Mouse (Mus musculus) limb, embryonic 14.5 days (tissue): ENCODE measurements around the gene Nedd9. TPM values are rescaled to one million over a fixed set of nuclear protein-coding genes. Genes with fewer than 3 reads are reported as not detected.

Source experiments
- ATAC-seq: fragments of 200-750 bp; cut with Nextera tagmentation; 2 replicates; pipeline ENCODE4 v1.8.0; 2017; ENCODE audit warnings: low read depth, moderate number of reproducible peaks, moderate TSS enrichment; ENCODE audit not compliant: low FRiP score
- DNase-seq: peaks from one replicate; pipeline ENCODE4 v3.0.0-alpha.2; 2015; ENCODE audit warnings: low spot score
- H3K27ac ChIP-seq: fragments of 300-500 bp; sonication (generic); replicated peaks from 2 replicates; pipeline ENCODE4 v1.5.1; 2014; ENCODE audit warnings: low read depth, mild to moderate bottlenecking, low read length, moderate library complexity, mixed read lengths
- H3K27me3 ChIP-seq: fragments of 300-500 bp; sonication (generic); 2 replicates; pipeline ENCODE4 v1.6.1; 2014; ENCODE audit warnings: low read length, mixed read lengths; ENCODE audit not compliant: control insufficient read depth, insufficient read depth
- H3K36me3 ChIP-seq: fragments of 300-500 bp; sonication (generic); 2 replicates; pipeline ENCODE4 v1.6.1; 2014; ENCODE audit warnings: mild to moderate bottlenecking, low read length, moderate library complexity, mixed read lengths; ENCODE audit not compliant: control insufficient read depth, insufficient read depth
- H3K4me1 ChIP-seq: fragments of 300-500 bp; sonication (generic); 2 replicates; pipeline ENCODE4 v1.6.1; 2014; ENCODE audit warnings: antibody characterized with exemption, low read length, mixed read lengths; ENCODE audit not compliant: control insufficient read depth, insufficient read depth
- H3K4me2 ChIP-seq: fragments of 300-500 bp; sonication (generic); replicated peaks from 2 replicates; pipeline ENCODE4 v1.6.1; 2014; ENCODE audit warnings: low read depth, mild to moderate bottlenecking, low read length, moderate library complexity; ENCODE audit not compliant: severe bottlenecking
- H3K4me3 ChIP-seq: fragments of 300-500 bp; sonication (generic); replicated peaks from 2 replicates; pipeline ENCODE4 v1.5.1; 2014; ENCODE audit warnings: low read length
- H3K9ac ChIP-seq: fragments of 300-500 bp; sonication (generic); 2 replicates; pipeline ENCODE4 v1.6.1; 2014; ENCODE audit warnings: mild to moderate bottlenecking, low read depth, low read length, moderate library complexity; ENCODE audit not compliant: severe bottlenecking
- H3K9me3 ChIP-seq: fragments of 300-500 bp; sonication (generic); 2 replicates; pipeline ENCODE4 v1.6.1; 2016; ENCODE audit warnings: low read length; ENCODE audit not compliant: control insufficient read depth
- POLR2A ChIP-seq: fragments of 200-500 bp; IDR thresholded peaks from 2 replicates; pipeline ENCODE4 v1.8.0; 2012; ENCODE audit warnings: inconsistent platforms, mild to moderate bottlenecking, moderate library complexity, borderline replicate concordance; ENCODE audit not compliant: insufficient read depth, insufficient read length; ENCODE audit errors: extremely low read depth
- WGBS: fragments of 180-500 bp; shearing (Covaris S2); extraction: QIAGEN DNeasy Blood & Tissue Kit; methylation state at CpG from one replicate; pipeline ENCODE4 v1.1.7; 2014; 5-methylcytosine and 5-hydroxymethylcytosine counted together
- polyA plus RNA-seq, 2 experiments: library from polyadenylated mRNA; depleted of rRNA in 1 of 2; stranded (reverse) in 1 of 2; unstranded in 1 of 2; fragments of >200 nt; fragmentation: Nextera tagmentation in 1 of 2; extraction: Ambion mirVana in 1 of 2; gene quantifications; 2 replicates each; pipeline versions ENCODE4 v1.2.1 to v1.2.3; 2012 to 2014

The Nedd9 gene
- polyA plus RNA-seq, 2 experiments, result 23.5 to 41.5 TPM

GRCm38 (mm10) chr13:41520549-41521161, 33.5 kb upstream of the Nedd9 start:
- H3K27ac ChIP-seq, result no peak overlapping the region
- no peaks in the 10 kb centered on the region for H3K27me3 ChIP-seq
- no peak overlapping the region for H3K9ac ChIP-seq
- ATAC-seq, result no peak
- no peak overlapping the region for H3K4me3 ChIP-seq
- H3K4me1 ChIP-seq, result no peaks in the 10 kb centered on the region
- no peaks in the 10 kb centered on the region for H3K36me3 ChIP-seq
- DNase-seq, result no peak
- no peaks in the 10 kb centered on the region for H3K9me3 ChIP-seq
- no peak for TF ChIP-seq POLR2A
- WGBS, result 92% methylated on average over 5 of the region's 5 CpGs
- no peak overlapping the region for H3K4me2 ChIP-seq

GRCm38 (mm10) chr13:41519792-41520191, 32.6 kb upstream of the Nedd9 start:
- H3K27ac ChIP-seq, result no peak overlapping the region
- 85% methylated on average over 4 of the region's 4 CpGs for WGBS
- H3K9ac ChIP-seq, result no peak overlapping the region
- H3K27me3 ChIP-seq, result no peaks in the 10 kb centered on the region
- H3K4me2 ChIP-seq, result no peak overlapping the region
- DNase-seq (no peak), ATAC-seq (no peak)
- no peaks in the 10 kb centered on the region for H3K9me3 ChIP-seq
- no peaks in the 10 kb centered on the region for H3K36me3 ChIP-seq
- TF ChIP-seq POLR2A, result no peak
- H3K4me3 ChIP-seq, result no peak overlapping the region
- H3K4me1 ChIP-seq, result peaks cover 7% of the 10 kb centered on the region

- H3K9ac ChIP-seq, result no peak overlapping the region
- DNase-seq (no peak), ATAC-seq (no peak)
- peaks cover 9% of the 10 kb centered on the region for H3K4me1 ChIP-seq
- WGBS, result 88% methylated on average over 4 of the region's 4 CpGs
- TF ChIP-seq POLR2A, result no peak
- no peaks in the 10 kb centered on the region for H3K36me3 ChIP-seq
- no peak overlapping the region for H3K4me3 ChIP-seq
- H3K4me2 ChIP-seq, result no peak overlapping the region
- no peaks in the 10 kb centered on the region for H3K27me3 ChIP-seq
- no peak overlapping the region for H3K27ac ChIP-seq
- H3K9me3 ChIP-seq, result no peaks in the 10 kb centered on the region
Observed at GRCm38 (mm10) chr13:41517193-41517592, 30.0 kb upstream of the Nedd9 start.

DNA sequence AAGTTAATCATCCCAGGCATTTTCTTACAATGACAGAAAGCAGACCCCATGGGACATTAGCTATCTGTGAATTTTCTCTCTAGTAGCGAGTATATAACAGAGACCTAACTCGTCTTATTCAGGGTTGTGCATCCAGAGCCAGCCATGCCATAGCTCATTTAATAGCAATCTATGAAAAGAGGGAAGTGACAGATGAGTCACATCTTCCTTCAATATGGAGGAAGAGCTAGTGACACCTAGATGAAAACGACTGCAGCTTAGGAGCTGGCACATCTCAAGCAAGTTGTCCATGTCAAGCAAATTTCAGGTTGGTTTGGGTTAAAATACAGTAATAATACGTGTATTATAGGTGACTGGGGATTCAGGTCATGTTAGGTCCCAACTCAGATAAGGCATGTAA, 28.6 kb upstream of the Nedd9 start:
- no peaks in the 10 kb centered on the region for H3K36me3 ChIP-seq
- H3K4me3 ChIP-seq, result no peak overlapping the region
- H3K27me3 ChIP-seq, result no peaks in the 10 kb centered on the region
- 78% methylated on average over 4 of the region's 4 CpGs for WGBS
- no peak overlapping the region for H3K9ac ChIP-seq
- no peak for DNase-seq
- TF ChIP-seq POLR2A, result no peak
- no peaks in the 10 kb centered on the region for H3K9me3 ChIP-seq
- H3K27ac ChIP-seq, result no peak overlapping the region
- H3K4me1 ChIP-seq, result peaks cover 16% of the 10 kb centered on the region
- no peak for ATAC-seq
- no peak overlapping the region for H3K4me2 ChIP-seq

DNA sequence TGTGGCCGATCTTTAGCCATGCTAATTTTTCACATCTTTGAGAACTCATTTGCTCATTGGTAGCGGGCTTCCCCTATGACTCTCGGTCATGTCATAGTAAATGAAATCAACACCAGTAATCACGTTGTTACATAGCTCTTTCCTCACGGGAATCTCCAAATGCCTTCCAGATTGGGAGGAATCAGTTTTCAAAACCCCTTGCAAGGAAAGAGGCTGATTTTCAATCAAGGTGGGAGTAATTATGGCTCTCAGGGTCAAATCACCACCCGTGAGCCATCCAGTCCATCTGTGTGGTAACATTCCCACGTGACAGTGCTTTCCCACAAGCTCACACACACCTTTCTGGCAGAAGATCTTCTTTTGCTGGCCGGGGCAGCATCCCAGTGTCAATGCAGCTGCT, 27.8 kb upstream of the Nedd9 start:
- Histone ChIP-seq H3K27ac (no peak overlapping the region), H3K4me3 (no peak overlapping the region), H3K9ac (no peak overlapping the region), H3K27me3 (no peaks in the 10 kb centered on the region), H3K36me3 (no peaks in the 10 kb centered on the region), H3K4me1 (peaks cover 16% of the 10 kb centered on the region), H3K9me3 (no peaks in the 10 kb centered on the region), H3K4me2 (no peak overlapping the region)
- WGBS, result 18% methylated on average over 8 of the region's 8 CpGs
- ATAC-seq (no peak), DNase-seq (no peak)
- no peak for TF ChIP-seq POLR2A

GRCm38 (mm10) chr13:41513456-41513855, 26.3 kb upstream of the Nedd9 start:
- peaks cover 16% of the 10 kb centered on the region for H3K4me1 ChIP-seq
- H3K36me3 ChIP-seq, result no peaks in the 10 kb centered on the region
- DNase-seq, result no peak
- H3K9ac ChIP-seq, result no peak overlapping the region
- no peak overlapping the region for H3K27ac ChIP-seq
- TF ChIP-seq POLR2A, result no peak
- 93% methylated on average over 3 of the region's 3 CpGs for WGBS
- no peak overlapping the region for H3K4me2 ChIP-seq
- ATAC-seq, result no peak
- no peaks in the 10 kb centered on the region for H3K27me3 ChIP-seq
- H3K4me3 ChIP-seq, result no peak overlapping the region
- no peaks in the 10 kb centered on the region for H3K9me3 ChIP-seq
